Mouse (Mus musculus) Patski (cell line): Measurements from ENCODE around the gene Gm49322. TPM values are rescaled to one million over a fixed set of nuclear protein-coding genes. Genes with fewer than 3 reads are reported as not detected.

Experiments used
- ATAC-seq: fragments of 100-300 bp; one replicate; pipeline ENCODE4 v1.8.0; 2021
- CTCF ChIA-PET: fragments of 350-600 bp; sonication (Branson Sonifier 250); formaldehyde crosslinking; loops from one replicate; lab custom pipeline; 2022; ENCODE audit warnings: inconsistent platforms; lab: Charles Lee
- POLR2A ChIA-PET: fragments of 350-600 bp; sonication (Branson Sonifier 250); formaldehyde crosslinking; loops from one replicate; lab custom pipeline; 2022; ENCODE audit warnings: antibody characterized with exemption, inconsistent platforms; lab: Charles Lee
- DNase-seq: peaks from one replicate; pipeline ENCODE4 v3.0.0-alpha.2; 2011; ENCODE audit warnings: low read depth, low spot score
- H3K27me3 ChIP-seq: fragments of 371-371 bp; one replicate; pipeline ENCODE4 v1.5.1; 2021
- CTCF ChIP-seq: fragments of 100-300 bp; IDR thresholded peaks from one replicate; pipeline ENCODE4 v1.5.1; 2021
- in situ Hi-C: fragments of 300-500 bp; cut with MboI; formaldehyde crosslinking; loops from 3 replicates; pipeline ENCODE4 v1.11.1; 2018; ENCODE audit warnings: low pct_unique_long_range_greater_than_20kb, mixed read lengths
- polyA plus RNA-seq: library from polyadenylated mRNA; unstranded; gene quantifications from one replicate; pipeline ENCODE4 v1.2.3, GENCODE M21; 2021

Gm49322 gene
- polyA plus RNA-seq, 1 experiment from 2014 or later, result 1.7 TPM

DNA sequence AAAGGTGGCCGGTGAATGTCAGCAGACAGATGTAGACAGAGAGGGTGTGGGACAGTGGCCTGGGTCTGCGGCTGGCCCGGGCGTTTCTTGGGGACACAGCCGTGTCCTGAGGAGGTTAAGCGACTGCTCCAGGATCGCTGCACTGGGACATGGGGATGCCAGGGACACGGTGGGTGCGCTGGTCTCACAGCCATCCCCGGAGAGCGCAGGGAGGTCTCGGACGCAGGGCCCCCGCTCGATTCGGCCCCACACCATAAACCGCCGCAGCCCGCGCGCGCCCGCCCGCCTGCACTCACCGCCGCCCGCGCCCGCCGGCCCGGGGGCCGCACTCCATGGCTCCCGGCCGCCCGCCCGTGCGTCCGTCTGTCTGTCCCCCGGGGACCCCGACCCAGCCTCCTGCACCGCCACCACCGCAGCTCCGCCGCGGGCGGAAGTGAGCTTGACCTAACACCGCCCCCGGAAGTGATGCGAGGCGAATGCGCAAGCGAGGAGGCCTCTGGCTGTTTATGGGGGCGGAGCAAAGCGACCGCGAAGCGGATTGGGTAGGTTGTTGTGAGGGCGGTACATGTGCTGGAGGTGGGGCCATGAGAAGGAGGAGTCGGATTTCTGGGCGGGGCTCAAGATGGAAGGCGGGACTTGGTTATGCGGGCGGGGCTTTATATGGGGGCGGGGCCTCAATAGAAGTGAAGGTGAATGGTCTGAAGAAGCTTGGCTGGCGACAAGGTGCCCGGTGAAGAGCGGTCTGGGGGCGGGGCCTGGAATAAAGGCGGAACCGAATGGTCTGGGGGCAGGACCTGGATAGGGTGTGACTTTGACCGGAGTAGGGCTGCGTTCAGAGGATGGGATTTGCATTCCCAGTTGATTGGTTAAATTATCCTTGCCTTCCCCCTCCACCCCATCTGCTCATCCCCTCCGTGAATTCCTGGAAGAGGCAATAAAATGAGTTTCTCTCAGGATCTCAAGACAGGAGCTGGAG is 15.7 kb upstream of the Gm49322 start, which contains the start of gene Abhd17a:
TSS of gene Abhd17a (minus strand) at position 463 of the 976 bp plus-strand sequence.
- no peaks in the 10 kb centered on the region for H3K27me3 ChIP-seq
- ATAC-seq, result peak; percentile 83
- in situ Hi-C loops, result no loop called here
- ChIA-PET POLR2A (interaction anchor here (0.9 to 1.6 kb wide), 4 partner anchors 10 to 14 kb away, joined by 3 to 5 read pairs (median 4); no protein-coding TSS in a partner anchor), CTCF (interaction anchor here (3.6 kb wide), 1 partner anchor 11 kb away, joined by 21 read pairs; no protein-coding TSS in a partner anchor)
- DNase-seq, result peak; percentile 86
- no peak for TF ChIP-seq CTCF

DNA sequence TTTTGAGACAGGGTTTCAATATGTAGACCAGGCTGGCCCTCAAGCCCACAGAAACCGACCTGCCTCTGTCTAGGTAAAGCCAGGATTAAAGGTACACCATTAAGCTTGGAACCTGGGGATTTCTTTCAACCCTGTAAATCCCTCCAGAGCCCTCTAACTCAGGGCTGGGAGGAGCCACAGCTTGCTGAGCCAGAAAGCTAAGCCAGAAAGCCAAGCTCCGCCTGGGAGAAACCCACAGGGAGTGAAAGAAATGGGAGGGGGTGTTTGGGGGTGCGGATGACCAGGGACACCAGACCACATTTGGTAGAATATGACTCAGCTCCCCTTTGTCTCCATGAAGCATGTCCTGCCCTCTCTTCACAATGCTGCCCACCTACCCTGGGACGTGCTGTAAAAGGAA is 9.5 kb upstream of the Gm49322 start:
- ATAC-seq (no peak), DNase-seq (no peak)
- no peak for TF ChIP-seq CTCF
- CTCF ChIA-PET, result interaction anchor here (1.4 kb wide), 1 partner anchor 14 kb away, joined by 3 read pairs; no protein-coding TSS in a partner anchor
- H3K27me3 ChIP-seq, result no peaks in the 10 kb centered on the region
- in situ Hi-C loops, result no loop called here
- POLR2A ChIA-PET, result no interaction called here

DNA sequence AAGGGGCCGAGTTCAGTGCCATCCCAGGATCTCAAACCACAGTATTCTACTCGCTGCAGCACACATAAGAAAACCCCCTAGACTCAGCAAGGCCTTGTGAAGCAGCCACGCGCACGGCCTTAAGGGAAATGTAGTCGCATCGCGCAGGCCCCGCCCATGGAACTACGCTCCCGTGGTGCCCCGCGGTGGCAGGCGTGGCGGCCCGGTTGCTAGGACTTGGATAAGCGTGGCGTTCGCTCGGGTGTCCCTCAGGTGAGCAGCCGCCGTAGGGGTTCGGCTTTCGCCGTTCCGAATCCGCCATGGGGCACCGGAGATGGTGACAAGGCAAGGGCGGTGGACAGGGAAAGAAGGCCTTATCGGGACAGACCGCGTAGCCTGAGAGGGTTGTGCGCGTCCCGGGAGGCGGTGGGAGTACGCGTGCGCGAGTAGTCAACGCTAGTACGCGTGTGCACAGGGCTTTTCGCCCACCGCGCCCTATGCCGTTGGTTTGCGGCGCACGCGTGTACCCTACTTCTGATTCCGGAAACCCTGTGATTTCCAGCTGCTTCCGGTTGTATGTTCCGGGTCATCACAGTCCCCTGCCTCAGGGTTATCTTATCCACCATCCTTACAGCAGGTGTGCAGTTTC is 3.0 kb upstream of the Gm49322 start, which contains the start of the genes Scamp4 and Adat3:
TSS of gene Scamp4 (plus strand) at position 175 of the 628 bp plus-strand sequence.
TSS of gene Adat3 (plus strand) at position 183 of the 628 bp plus-strand sequence.
- ATAC-seq (peak; percentile 74), DNase-seq (peak; percentile 73)
- CTCF ChIA-PET, result interaction anchor here (0.9 to 1.4 kb wide), 3 partner anchors 16 to 81 kb away, joined by 3 to 6 read pairs (median 4); no protein-coding TSS in a partner anchor
- POLR2A ChIA-PET, result interaction anchor here (0.6 kb wide), 1 partner anchor 72 kb away, joined by 3 read pairs; no protein-coding TSS in a partner anchor
- no peak for TF ChIP-seq CTCF
- H3K27me3 ChIP-seq, result no peaks in the 10 kb centered on the region
- in situ Hi-C loops, result no loop called here

DNA sequence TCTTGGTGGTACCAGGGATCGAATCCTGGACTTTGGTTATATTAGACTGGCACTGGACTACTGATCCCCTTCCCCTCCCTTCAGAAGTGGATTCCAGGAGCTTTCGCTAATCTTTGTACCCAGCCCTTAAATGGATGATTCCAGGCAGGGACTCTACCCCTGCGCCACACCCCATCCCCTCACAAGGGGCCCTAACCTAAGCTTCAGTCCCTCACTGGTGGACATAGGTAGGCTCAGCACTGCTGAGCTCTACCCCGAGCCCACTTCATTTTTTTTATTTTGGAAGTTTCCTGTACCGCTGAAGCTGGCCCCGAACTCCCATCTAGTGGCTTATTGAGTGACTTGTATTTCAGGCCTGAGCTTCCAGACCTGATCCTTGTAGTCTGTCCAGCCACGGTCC is 2.5 kb upstream of the Gm49322 start:
- TF ChIP-seq CTCF, result no peak
- DNase-seq, result no peak
- H3K27me3 ChIP-seq, result no peaks in the 10 kb centered on the region
- in situ Hi-C loops, result no loop called here
- no peak for ATAC-seq
- POLR2A ChIA-PET, result interaction anchor here (0.6 to 1.6 kb wide), 3 partner anchors 10 to 75 kb away, joined by 3 to 4 read pairs (median 3); no protein-coding TSS in a partner anchor
- CTCF ChIA-PET, result interaction anchor here (0.9 to 1.4 kb wide), 3 partner anchors 15 to 81 kb away, joined by 3 to 6 read pairs (median 4); no protein-coding TSS in a partner anchor

DNA sequence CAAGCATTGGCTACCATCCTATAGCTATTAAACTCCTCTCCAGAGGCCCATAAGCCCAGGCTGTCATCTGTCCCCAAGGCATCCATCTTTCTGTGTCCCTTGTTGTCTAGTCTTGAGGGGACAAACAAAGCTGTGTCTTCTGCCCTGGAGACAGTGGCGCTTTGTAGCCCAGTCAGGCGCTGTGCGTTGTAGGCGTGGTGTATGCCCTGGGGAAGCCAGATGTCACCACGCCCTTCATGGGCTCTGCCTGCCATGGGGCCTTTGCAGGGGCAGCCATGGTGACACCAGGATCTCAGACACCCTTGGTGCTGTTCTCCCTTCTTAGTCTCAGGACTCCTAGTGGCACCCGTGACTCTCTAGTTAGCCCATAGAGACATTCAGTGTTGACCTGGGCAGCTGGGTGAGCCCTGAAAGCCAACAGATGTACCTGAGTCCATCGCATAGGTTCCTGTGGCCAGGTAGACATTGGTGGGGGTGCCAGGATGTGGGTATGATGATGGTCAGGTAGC is 1.8 kb upstream of the Gm49322 start:
- ChIA-PET CTCF (interaction anchor here (0.9 to 1.4 kb wide), 3 partner anchors 14 to 80 kb away, joined by 3 to 6 read pairs (median 4); no protein-coding TSS in a partner anchor), POLR2A (interaction anchor here (0.8 to 1.6 kb wide), 3 partner anchors 10 to 75 kb away, joined by 3 to 4 read pairs (median 4); no protein-coding TSS in a partner anchor)
- no peak for TF ChIP-seq CTCF

DNA sequence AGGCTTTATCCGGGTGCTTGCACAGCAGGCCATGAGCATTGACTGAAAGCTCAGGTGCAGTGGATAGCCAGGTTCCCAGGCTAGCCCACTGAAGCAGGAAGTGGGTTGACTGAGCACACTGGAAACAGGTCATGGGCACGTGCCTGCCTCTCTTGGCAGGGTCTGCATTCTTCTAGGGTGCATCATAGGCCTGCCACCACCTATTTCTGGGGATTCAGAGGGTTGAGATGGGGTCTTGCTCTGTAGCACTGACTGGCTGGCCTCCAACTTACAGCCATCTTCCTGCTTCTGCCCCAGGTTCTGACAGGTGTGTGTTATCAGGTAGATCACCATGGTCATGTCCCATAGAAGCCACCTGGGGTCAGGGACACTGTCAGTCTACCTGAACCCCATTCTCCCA is 833 bp upstream of the Gm49322 start:
- DNase-seq (no peak), ATAC-seq (no peak)
- in situ Hi-C loops, result no loop called here
- CTCF ChIA-PET, result no interaction called here
- POLR2A ChIA-PET, result interaction anchor here (1.6 kb wide), 1 partner anchor 9 kb away, joined by 4 read pairs; no protein-coding TSS in a partner anchor
- no peak for TF ChIP-seq CTCF
- no peaks in the 10 kb centered on the region for H3K27me3 ChIP-seq

More for the DNA sequence above, 1.8 kb upstream of the Gm49322 start:
- in situ Hi-C loops, result no loop called here
- no peaks in the 10 kb centered on the region for H3K27me3 ChIP-seq
- ATAC-seq (no peak), DNase-seq (no peak)

DNA sequence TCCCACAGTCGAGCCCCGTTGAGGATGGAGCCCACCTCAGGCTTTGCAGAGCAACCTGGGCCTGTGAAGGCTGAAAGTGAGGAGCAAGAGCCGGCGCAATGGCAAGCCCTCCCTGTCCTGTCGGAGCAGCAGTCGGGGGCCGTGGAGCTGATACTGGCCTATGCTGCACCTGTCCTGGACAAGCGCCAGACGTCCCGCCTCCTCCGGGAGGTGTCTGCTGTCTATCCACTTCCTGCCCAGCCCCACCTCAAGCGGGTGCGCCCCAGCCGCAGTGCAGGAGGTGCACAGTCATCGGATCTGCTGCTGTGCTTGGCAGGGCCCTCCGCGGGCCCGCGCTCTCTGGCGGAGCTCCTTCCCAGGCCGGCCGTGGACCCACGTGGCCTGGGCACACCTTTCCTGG is 485 bp downstream of the Gm49322 start:
- ATAC-seq (no peak), DNase-seq (no peak)
- no peak for TF ChIP-seq CTCF
- POLR2A ChIA-PET, result no interaction called here
- in situ Hi-C loops, result no loop called here
- CTCF ChIA-PET, result no interaction called here
- H3K27me3 ChIP-seq, result no peaks in the 10 kb centered on the region

DNA sequence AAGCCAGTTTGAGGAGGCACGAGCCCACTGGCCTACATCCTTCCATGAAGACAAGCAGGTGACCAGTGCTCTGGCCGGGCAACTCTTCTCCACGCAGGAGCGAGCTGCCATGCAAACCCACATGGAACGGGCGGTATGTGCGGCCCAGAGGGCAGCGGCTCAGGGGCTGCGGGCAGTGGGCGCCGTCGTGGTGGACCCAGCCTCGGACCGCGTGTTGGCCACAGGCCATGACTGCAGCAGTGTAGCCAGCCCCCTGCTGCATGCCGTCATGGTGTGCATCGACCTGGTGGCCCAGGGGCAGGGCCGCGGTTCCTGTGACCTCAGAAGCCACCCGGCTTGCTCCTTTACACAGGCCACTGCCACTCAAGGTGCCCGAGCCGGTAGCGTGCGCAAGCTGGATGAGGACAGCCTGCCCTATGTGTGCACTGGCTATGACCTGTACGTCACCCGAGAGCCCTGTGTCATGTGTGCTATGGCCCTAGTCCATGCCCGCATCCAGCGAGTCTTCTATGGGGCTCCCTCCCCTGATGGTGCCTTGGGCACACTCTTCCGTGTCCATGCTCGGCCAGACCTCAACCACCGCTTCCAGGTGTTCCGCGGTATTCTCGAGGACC is 1.0 kb downstream of the Gm49322 start:
- ATAC-seq, result no peak
- POLR2A ChIA-PET, result no interaction called here
- CTCF ChIA-PET, result no interaction called here
- TF ChIP-seq CTCF, result no peak
- in situ Hi-C loops, result no loop called here
- DNase-seq, result no peak
- no peaks in the 10 kb centered on the region for H3K27me3 ChIP-seq

DNA sequence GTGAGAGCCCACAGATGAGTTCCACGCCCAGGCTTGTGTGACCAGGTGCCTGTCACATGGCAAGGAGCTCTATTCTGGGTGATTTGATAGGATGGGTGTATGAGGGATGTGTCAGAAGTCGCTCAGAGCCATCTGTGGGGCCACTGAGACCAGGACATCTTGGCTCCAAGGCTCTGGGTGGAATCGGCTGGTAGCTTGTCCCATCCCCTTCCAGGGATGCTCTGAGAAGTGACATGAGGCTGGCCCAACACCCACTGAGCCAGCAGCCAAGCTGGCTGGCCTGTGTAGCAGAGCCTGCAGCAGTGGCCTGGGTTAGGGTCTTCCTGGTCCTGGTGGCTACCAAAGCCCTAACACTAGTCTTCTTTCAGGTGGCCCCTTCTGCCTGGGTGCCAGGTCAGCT is 2.6 kb downstream of the Gm49322 start:
- no peaks in the 10 kb centered on the region for H3K27me3 ChIP-seq
- ATAC-seq (no peak), DNase-seq (no peak)
- POLR2A ChIA-PET, result no interaction called here
- CTCF ChIA-PET, result no interaction called here
- no peak for TF ChIP-seq CTCF
- in situ Hi-C loops, result no loop called here
